Mouse (Mus musculus) liver, adult 2 months (tissue): ENCODE measurements at regions not wholly inside any gene's neighbourhood (a gene's known extent, or its start where the extent isn't known, plus 50 kb on each side); places are given as distances from the start of the nearest gene placed in this dataset.

Source experiments
- DNase-seq: peaks from one replicate; pipeline ENCODE4 v3.0.0-alpha.2; 2011; ENCODE audit warnings: low read depth, low spot score; ENCODE audit errors: extremely low read depth
- H3K27ac ChIP-seq: fragments of 200-500 bp; replicated peaks from 2 replicates; pipeline ENCODE4 v1.5.1; 2012; ENCODE audit warnings: low read depth, mild to moderate bottlenecking, control low read depth, inconsistent platforms, low read length; ENCODE audit not compliant: insufficient read depth
- H3K27me3 ChIP-seq: fragments of 200-500 bp; 2 replicates; pipeline ENCODE4 v1.6.1; 2012; ENCODE audit warnings: mild to moderate bottlenecking, moderate library complexity, low read length, inconsistent platforms; ENCODE audit not compliant: control insufficient read depth, insufficient read depth
- H3K36me3 ChIP-seq: fragments of 200-500 bp; 2 replicates; pipeline ENCODE4 v1.6.1; 2012; ENCODE audit warnings: low read length, inconsistent platforms; ENCODE audit not compliant: control insufficient read depth, insufficient read depth
- H3K4me1 ChIP-seq: fragments of 200-500 bp; 2 replicates; pipeline ENCODE4 v1.6.1; 2011; ENCODE audit warnings: low read length; ENCODE audit not compliant: control insufficient read depth, insufficient read depth
- H3K4me3 ChIP-seq: fragments of 200-500 bp; 2 replicates; pipeline ENCODE4 v1.5.1; 2011; ENCODE audit warnings: low read depth, mild to moderate bottlenecking, control low read depth, low read length, moderate library complexity; ENCODE audit not compliant: insufficient read depth
- H3K79me2 ChIP-seq: fragments of 200-500 bp; 2 replicates; pipeline ENCODE4 v1.6.1; 2012; ENCODE audit warnings: inconsistent platforms, mild to moderate bottlenecking, low read length, moderate library complexity; ENCODE audit not compliant: control insufficient read depth, insufficient read depth
- H3K9ac ChIP-seq: fragments of 200-500 bp; 2 replicates; pipeline ENCODE4 v1.6.1; 2012; ENCODE audit warnings: low read depth, mild to moderate bottlenecking, control low read depth, inconsistent platforms, low read length
- CTCF ChIP-seq: fragments of 200-500 bp; IDR thresholded peaks from 2 replicates; pipeline ENCODE4 v1.5.1; 2011; ENCODE audit warnings: low read depth, low read length, control low read depth
- POLR2A ChIP-seq: fragments of 200-500 bp; IDR thresholded peaks from 2 replicates; pipeline ENCODE4 v1.6.1; 2011; ENCODE audit warnings: low read length, control low read depth; ENCODE audit not compliant: insufficient read depth; ENCODE audit errors: extremely low read depth
- WGBS: fragments of 180-500 bp; shearing (Covaris S2); methylation state at CpG from one replicate; pipeline ENCODE4 v1.1.7; 2018; 5-methylcytosine and 5-hydroxymethylcytosine counted together

DNA sequence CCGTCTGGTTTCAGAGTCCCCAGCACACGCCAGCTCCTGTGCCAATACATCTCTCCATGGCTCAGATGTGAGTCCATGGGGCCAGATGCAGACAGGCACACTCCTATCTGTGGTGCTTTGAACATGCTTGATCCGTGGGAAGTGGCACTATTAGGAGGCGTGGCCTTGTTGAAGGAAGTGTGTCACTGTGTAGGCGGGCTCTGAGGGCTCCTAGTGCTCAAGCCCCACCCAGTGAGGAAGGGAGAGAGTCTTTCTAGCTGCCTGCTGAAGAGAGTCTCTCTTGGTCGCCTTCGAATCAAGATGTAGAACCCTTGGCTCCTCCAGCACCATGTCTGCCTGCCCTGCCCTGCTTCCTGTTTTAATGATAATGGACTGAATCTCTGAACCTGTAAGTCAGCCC lies 194.7 kb upstream of the Mvb12b start:
- WGBS: 73% methylated on average over 7 of the region's 7 CpGs
- no peak overlapping the region for H3K9ac ChIP-seq
- DNase-seq: no peak
- no peaks in the 10 kb centered on the region for H3K79me2 ChIP-seq
- no peaks in the 10 kb centered on the region for H3K27me3 ChIP-seq
- H3K4me3 ChIP-seq: no peak overlapping the region
- H3K4me1 ChIP-seq: no peaks in the 10 kb centered on the region
- no peak for TF ChIP-seq POLR2A
- TF ChIP-seq CTCF: no peak
- no peaks in the 10 kb centered on the region for H3K36me3 ChIP-seq
- no peak overlapping the region for H3K27ac ChIP-seq

DNA sequence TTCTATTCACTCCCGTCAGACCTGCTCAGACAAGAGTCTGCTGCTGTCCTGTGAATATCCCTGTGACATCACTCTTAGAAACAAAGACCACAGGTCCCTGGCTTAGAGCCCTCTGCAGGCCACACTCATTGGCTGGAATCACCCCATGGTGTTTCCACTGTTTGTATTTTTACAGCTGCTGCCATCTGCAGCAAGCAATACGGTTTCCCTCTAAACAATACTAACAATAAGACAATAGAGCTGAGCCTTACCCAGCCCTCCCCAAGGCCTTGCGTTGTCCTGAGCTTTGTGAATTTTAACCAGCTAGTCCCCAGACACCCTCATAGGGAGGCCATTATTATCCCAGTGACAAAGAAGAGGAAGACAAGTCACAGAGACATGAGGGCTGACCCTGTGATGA lies 192.4 kb upstream of the Mvb12b start:
- TF ChIP-seq CTCF (no peak), POLR2A (no peak)
- WGBS: 53% methylated on average over 3 of the region's 3 CpGs
- no peaks in the 10 kb centered on the region for H3K27me3 ChIP-seq

DNA sequence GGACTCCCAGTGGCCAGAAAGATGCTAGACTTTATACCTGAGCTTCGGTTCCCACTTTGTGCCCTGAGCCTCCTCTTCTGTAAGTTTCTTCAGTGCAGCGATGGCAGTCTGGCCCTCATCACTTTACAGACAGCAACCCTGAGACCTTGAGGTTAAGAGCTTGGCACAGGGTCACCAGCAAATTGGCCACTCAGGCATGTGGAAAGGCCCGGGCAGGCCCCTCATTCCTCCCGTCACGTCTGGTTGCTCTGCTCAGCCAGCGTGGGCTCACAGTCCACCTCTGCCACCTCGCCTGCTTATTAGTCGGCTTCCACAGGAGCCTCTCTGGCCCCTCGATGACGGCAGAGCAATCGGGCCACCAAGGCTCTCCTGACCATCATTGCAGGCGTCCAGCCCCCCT lies 191.5 kb upstream of the Mvb12b start:
- no peak overlapping the region for H3K4me3 ChIP-seq
- no peak for TF ChIP-seq POLR2A
- TF ChIP-seq CTCF: no peak
- WGBS: 84% methylated on average over 12 of the region's 12 CpGs
- no peaks in the 10 kb centered on the region for H3K79me2 ChIP-seq
- no peaks in the 10 kb centered on the region for H3K27me3 ChIP-seq
- no peaks in the 10 kb centered on the region for H3K4me1 ChIP-seq
- no peak for DNase-seq
- no peak overlapping the region for H3K9ac ChIP-seq
- H3K27ac ChIP-seq: no peak overlapping the region
- H3K36me3 ChIP-seq: no peaks in the 10 kb centered on the region

More for the DNA sequence above, 192.4 kb upstream of the Mvb12b start:
- no peak overlapping the region for H3K9ac ChIP-seq
- no peaks in the 10 kb centered on the region for H3K4me1 ChIP-seq
- DNase-seq: no peak
- no peak overlapping the region for H3K4me3 ChIP-seq
- no peaks in the 10 kb centered on the region for H3K36me3 ChIP-seq
- no peaks in the 10 kb centered on the region for H3K79me2 ChIP-seq
- H3K27ac ChIP-seq: no peak overlapping the region

DNA sequence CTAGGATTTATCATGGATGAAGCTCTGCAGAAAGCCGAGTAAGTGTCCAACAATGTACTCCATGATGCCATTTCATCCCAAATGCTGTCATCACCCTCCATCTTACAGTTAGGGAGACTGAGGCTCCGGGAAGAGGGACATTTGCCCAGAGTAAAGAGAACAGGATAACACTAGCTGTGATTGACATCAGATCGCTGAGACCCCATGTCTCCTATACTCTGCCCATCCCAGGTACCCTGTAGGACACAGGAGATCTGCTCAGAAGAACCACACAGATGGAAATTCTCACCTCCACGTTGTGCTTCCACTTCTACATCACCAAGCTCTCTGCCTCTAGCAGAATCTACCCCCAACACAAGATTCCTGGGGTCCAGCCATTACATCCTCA lies 191.1 kb upstream of the Mvb12b start:
- Histone ChIP-seq H3K4me3 (no peak overlapping the region), H3K9ac (no peak overlapping the region), H3K27me3 (no peaks in the 10 kb centered on the region), H3K27ac (no peak overlapping the region), H3K4me1 (no peaks in the 10 kb centered on the region), H3K79me2 (no peaks in the 10 kb centered on the region), H3K36me3 (no peaks in the 10 kb centered on the region)
- TF ChIP-seq POLR2A: no peak
- TF ChIP-seq CTCF: no peak
- no peak for DNase-seq
- WGBS: 72% methylated on average over 4 of the region's 4 CpGs

DNA sequence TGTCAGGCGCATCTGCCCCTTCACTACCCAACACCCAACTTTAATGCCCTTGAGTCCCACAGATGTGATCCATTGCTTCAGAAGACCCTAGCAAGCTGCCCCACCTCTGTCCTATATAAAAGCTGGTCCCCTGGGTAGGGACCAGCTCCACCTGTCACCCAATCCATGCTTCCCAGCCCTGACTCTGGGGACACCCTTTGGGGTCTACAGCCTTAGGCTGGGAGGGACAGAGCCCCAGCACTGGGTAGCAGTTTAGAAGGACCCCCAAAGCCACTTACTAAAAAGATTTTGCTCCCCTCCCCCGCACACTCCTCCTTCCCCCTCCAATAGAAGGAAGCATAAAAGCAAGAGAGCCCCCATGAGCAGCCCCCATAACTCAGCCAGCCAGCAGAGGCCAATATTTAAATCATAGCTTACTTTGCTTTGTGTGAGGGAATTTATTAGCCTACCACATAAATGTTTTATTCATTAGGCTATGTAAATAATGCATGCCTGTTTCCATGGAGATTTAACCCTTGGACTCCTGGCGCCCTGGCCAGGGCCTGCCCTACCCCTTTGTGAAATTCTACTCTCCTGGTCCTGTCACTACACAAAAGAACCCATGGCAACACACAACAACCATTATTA lies 190.6 kb upstream of the Mvb12b start:
- H3K79me2 ChIP-seq: no peaks in the 10 kb centered on the region
- H3K4me3 ChIP-seq: no peak overlapping the region
- WGBS: 72% methylated on average over 3 of the region's 3 CpGs

DNA sequence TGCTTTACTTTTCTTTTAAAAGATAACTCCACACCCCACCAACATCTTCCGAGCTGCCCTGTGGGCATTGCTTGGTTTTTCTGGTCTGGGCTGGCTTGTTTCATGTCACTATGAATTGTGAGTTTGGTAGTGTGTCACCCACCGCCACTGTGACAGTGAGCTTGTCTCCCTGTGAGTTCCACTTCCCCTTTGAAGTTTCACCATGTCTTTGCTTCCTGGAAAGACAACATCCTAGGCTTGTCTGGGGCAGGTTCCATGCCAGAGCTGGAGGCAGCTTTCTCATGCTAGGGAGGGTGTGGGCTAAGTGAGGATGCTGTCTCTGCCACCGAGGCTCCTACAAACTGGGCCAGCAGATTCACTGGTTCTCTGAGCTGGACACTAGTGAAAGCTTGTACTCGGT lies 188.6 kb upstream of the Mvb12b start:
- H3K4me3 ChIP-seq: no peak overlapping the region
- TF ChIP-seq POLR2A: no peak
- TF ChIP-seq CTCF: no peak
- H3K79me2 ChIP-seq: no peaks in the 10 kb centered on the region
- H3K27ac ChIP-seq: no peak overlapping the region
- H3K9ac ChIP-seq: no peak overlapping the region
- DNase-seq: no peak
- H3K27me3 ChIP-seq: no peaks in the 10 kb centered on the region
- no peaks in the 10 kb centered on the region for H3K36me3 ChIP-seq
- WGBS: 68% methylated on average over 4 of the region's 4 CpGs
- no peaks in the 10 kb centered on the region for H3K4me1 ChIP-seq

More for the DNA sequence above, 190.6 kb upstream of the Mvb12b start:
- no peak overlapping the region for H3K27ac ChIP-seq
- no peaks in the 10 kb centered on the region for H3K27me3 ChIP-seq
- H3K9ac ChIP-seq: no peak overlapping the region
- TF ChIP-seq POLR2A: no peak
- no peak for TF ChIP-seq CTCF
- no peaks in the 10 kb centered on the region for H3K36me3 ChIP-seq
- no peak for DNase-seq
- H3K4me1 ChIP-seq: no peaks in the 10 kb centered on the region
